Mouse (Mus musculus) neural tube, embryonic 11.5 days (tissue): Measurements from ENCODE around the gene Rps13. TPM values are rescaled to one million over a fixed set of nuclear protein-coding genes. Genes with fewer than 3 reads are reported as not detected.

ENCODE experiments used
- ATAC-seq: fragments of 200-750 bp; cut with Nextera tagmentation; 2 replicates; pipeline ENCODE4 v1.8.0; 2017; ENCODE audit warnings: moderate number of reproducible peaks, mild to moderate bottlenecking, moderate TSS enrichment, moderate library complexity; ENCODE audit not compliant: insufficient read depth, low FRiP score, low TSS enrichment
- DNase-seq: peaks from one replicate; pipeline ENCODE4 v3.0.0-alpha.2; 2015; ENCODE audit warnings: low spot score
- H3K27ac ChIP-seq: fragments of 300-500 bp; sonication (generic); 2 replicates; pipeline ENCODE4 v1.5.1; 2014; ENCODE audit warnings: low read depth, mild to moderate bottlenecking, low read length
- H3K27me3 ChIP-seq: fragments of 300-500 bp; sonication (generic); 2 replicates; pipeline ENCODE4 v1.6.1; 2014; ENCODE audit warnings: mild to moderate bottlenecking, low read length, mixed read lengths; ENCODE audit not compliant: control insufficient read depth, insufficient read depth
- H3K36me3 ChIP-seq: fragments of 300-500 bp; sonication (generic); 2 replicates; pipeline ENCODE4 v1.6.1; 2014; ENCODE audit warnings: mild to moderate bottlenecking, low read length, moderate library complexity, mixed read lengths; ENCODE audit not compliant: control insufficient read depth, insufficient read depth
- H3K4me1 ChIP-seq: fragments of 300-500 bp; sonication (generic); 2 replicates; pipeline ENCODE4 v1.6.1; 2014; ENCODE audit warnings: low read length, mixed read lengths; ENCODE audit not compliant: control insufficient read depth, insufficient read depth
- H3K4me2 ChIP-seq: fragments of 300-500 bp; sonication (generic); 2 replicates; pipeline ENCODE4 v1.6.1; 2014; ENCODE audit warnings: low read depth, mild to moderate bottlenecking, moderate library complexity
- H3K4me3 ChIP-seq: fragments of 300-500 bp; sonication (generic); 2 replicates; pipeline ENCODE4 v1.5.1; 2014; ENCODE audit warnings: low read depth, low read length
- H3K9ac ChIP-seq: fragments of 300-500 bp; sonication (generic); 2 replicates; pipeline ENCODE4 v1.6.1; 2014; ENCODE audit warnings: mild to moderate bottlenecking, low read length
- H3K9me3 ChIP-seq: fragments of 300-500 bp; sonication (generic); 2 replicates; pipeline ENCODE4 v1.6.1; 2016; ENCODE audit warnings: low read length; ENCODE audit not compliant: control insufficient read depth
- WGBS: fragments of 180-500 bp; shearing (Covaris S2); extraction: QIAGEN DNeasy Blood & Tissue Kit; methylation state at CpG from one replicate; pipeline ENCODE4 v1.1.7; 2014; 5-methylcytosine and 5-hydroxymethylcytosine counted together
- polyA plus RNA-seq: library from polyadenylated mRNA; unstranded; fragments of >200 nt; fragmentation: Nextera tagmentation; extraction: Ambion mirVana; gene quantifications from 2 replicates; pipeline ENCODE4 v1.2.1, GENCODE M21; 2014

Gene Rps13
- polyA plus RNA-seq, 1 experiment from 2014 or later = 696 TPM

GRCm38 (mm10) chr7:116286173-116286572, 47.8 kb downstream of the Rps13 start:
- no peaks in the 10 kb centered on the region for H3K36me3 ChIP-seq
- H3K27me3 ChIP-seq = no peaks in the 10 kb centered on the region
- H3K4me3 ChIP-seq = no peak overlapping the region
- H3K27ac ChIP-seq = no peak overlapping the region
- no peaks in the 10 kb centered on the region for H3K9me3 ChIP-seq
- DNase-seq (no peak), ATAC-seq (no peak)
- H3K4me1 ChIP-seq = peaks cover 13% of the 10 kb centered on the region
- H3K4me2 ChIP-seq = no peak overlapping the region
- no peak overlapping the region for H3K9ac ChIP-seq
- WGBS = 81% methylated on average over 12 of the region's 12 CpGs

- ATAC-seq (no peak), DNase-seq (no peak)
- no peaks in the 10 kb centered on the region for H3K9me3 ChIP-seq
- H3K27me3 ChIP-seq = no peaks in the 10 kb centered on the region
- H3K36me3 ChIP-seq = no peaks in the 10 kb centered on the region
- H3K4me1 ChIP-seq = peaks cover 18% of the 10 kb centered on the region
- no peak overlapping the region for H3K4me2 ChIP-seq
- no peak overlapping the region for H3K4me3 ChIP-seq
- 96% methylated on average over 1 of the region's 1 CpGs for WGBS
- no peak overlapping the region for H3K27ac ChIP-seq
- no peak overlapping the region for H3K9ac ChIP-seq
These were observed 48.8 kb downstream of the Rps13 start for GRCm38 (mm10) chr7:116285216-116285615.

GRCm38 (mm10) chr7:116282755-116283154, 51.2 kb downstream of the Rps13 start:
- no peaks in the 10 kb centered on the region for H3K27me3 ChIP-seq
- peak; percentile 81 for ATAC-seq
- H3K9me3 ChIP-seq = no peaks in the 10 kb centered on the region
- peak overlapping the region; percentile 63 for H3K27ac ChIP-seq
- H3K4me3 ChIP-seq = no peak overlapping the region
- no peak overlapping the region for H3K9ac ChIP-seq
- peak; percentile 78 for DNase-seq
- 13% methylated on average over 11 of the region's 11 CpGs for WGBS
- no peak overlapping the region for H3K4me2 ChIP-seq
- H3K4me1 ChIP-seq = peaks cover 21% of the 10 kb centered on the region
- no peaks in the 10 kb centered on the region for H3K36me3 ChIP-seq

Other genes starting within 250 kb of the Rps13 start
- 0.74 and 1.3 TPM in 2 replicates for gene Gm4353, start 249.6 kb downstream of the Rps13 start, polyA plus RNA-seq
- 6.3 and 7.3 TPM in 2 replicates for gene Plekha7, start 25.8 kb downstream of the Rps13 start, polyA plus RNA-seq
- gene Pik3c2a, start 109.3 kb upstream of the Rps13 start, polyA plus RNA-seq = 24.2 and 25.5 TPM in 2 replicates
- gene Nucb2, start 170.2 kb upstream of the Rps13 start, polyA plus RNA-seq = 13.6 and 17.5 TPM in 2 replicates